Mouse (Mus musculus): ENCODE data around the gene Supt4a. TPM values are rescaled to one million over a fixed set of nuclear protein-coding genes. Genes with fewer than 3 reads are reported as not detected.

The Supt4a gene
- polyA plus RNA-seq, 1 experiment: 214 TPM

GRCm38 (mm10) chr11:87698126-87698525 is 39.2 kb upstream of the Supt4a start:
- Histone ChIP-seq H3K36me3 (ENCODE audit: control insufficient read depth, insufficient read depth) (no peaks in the 10 kb centered on the region), H3K79me3 (ENCODE audit: low read depth) (no peaks in the 10 kb centered on the region), H3K4me3 (ENCODE audit: insufficient read depth, poor library complexity, severe bottlenecking) (no peak overlapping the region), H3ac (ENCODE audit: control insufficient read depth, insufficient read length, low read depth) (no peak overlapping the region), H3K27me3 (ENCODE audit: control insufficient read depth, insufficient read depth, insufficient read length) (peaks cover 47% of the 10 kb centered on the region), H3K79me2 (ENCODE audit: control insufficient read depth, insufficient read depth) (no peaks in the 10 kb centered on the region)
- no peak for TF ChIP-seq USF1 (IDR thresholded peaks at IDR 0.05; ENCODE audit: low read depth)
- TF ChIP-seq MAX (IDR thresholded peaks at IDR 0.05): no peak
- TF ChIP-seq FOSL1 (IDR thresholded peaks at IDR 0.05; ENCODE audit: insufficient read depth, low read length, poor library complexity, severe bottlenecking): no peak
- TF ChIP-seq MYOG (IDR thresholded peaks at IDR 0.05; ENCODE audit: control insufficient read depth, extremely low read depth, insufficient read length): no peak
- no peak for TF ChIP-seq MYOD1 (IDR thresholded peaks at IDR 0.05; ENCODE audit: control insufficient read depth, insufficient read length, low read depth)
- no peak for TF ChIP-seq CEBPB (IDR thresholded peaks at IDR 0.05; ENCODE audit: low read depth)
- TF ChIP-seq CTCF (IDR thresholded peaks at IDR 0.05; ENCODE audit: control insufficient read depth, insufficient read depth, insufficient read length): no peak

GRCm38 (mm10) chr11:87701108-87701507 is 36.2 kb upstream of the Supt4a start:
- Histone ChIP-seq H3K36me3 (ENCODE audit: control insufficient read depth, insufficient read depth) (no peaks in the 10 kb centered on the region), H3K27me3 (ENCODE audit: control insufficient read depth, insufficient read depth, insufficient read length) (peaks cover 51% of the 10 kb centered on the region), H3K79me2 (ENCODE audit: control insufficient read depth, insufficient read depth) (no peaks in the 10 kb centered on the region), H3K4me3 (ENCODE audit: insufficient read depth, poor library complexity, severe bottlenecking) (no peak overlapping the region), H3ac (ENCODE audit: control insufficient read depth, insufficient read length, low read depth) (no peak overlapping the region), H3K79me3 (ENCODE audit: low read depth) (no peaks in the 10 kb centered on the region)
- TF ChIP-seq MYOG (IDR thresholded peaks at IDR 0.05; ENCODE audit: control insufficient read depth, extremely low read depth, insufficient read length) (no peak), CEBPB (IDR thresholded peaks at IDR 0.05; ENCODE audit: low read depth) (no peak), CTCF (IDR thresholded peaks at IDR 0.05; ENCODE audit: control insufficient read depth, insufficient read depth, insufficient read length) (no peak), FOSL1 (IDR thresholded peaks at IDR 0.05; ENCODE audit: insufficient read depth, low read length, poor library complexity, severe bottlenecking) (no peak), MAX (IDR thresholded peaks at IDR 0.05) (no peak), USF1 (IDR thresholded peaks at IDR 0.05; ENCODE audit: low read depth) (no peak), MYOD1 (IDR thresholded peaks at IDR 0.05; ENCODE audit: control insufficient read depth, insufficient read length, low read depth) (no peak)

GRCm38 (mm10) chr11:87701877-87702620 is 35.3 kb upstream of the Supt4a start:
- no peak for TF ChIP-seq MYOD1 (IDR thresholded peaks at IDR 0.05; ENCODE audit: control insufficient read depth, insufficient read length, low read depth)
- no peak for TF ChIP-seq CTCF (IDR thresholded peaks at IDR 0.05; ENCODE audit: control insufficient read depth, insufficient read depth, insufficient read length)
- no peak for TF ChIP-seq MYOG (IDR thresholded peaks at IDR 0.05; ENCODE audit: control insufficient read depth, extremely low read depth, insufficient read length)
- TF ChIP-seq FOSL1 (IDR thresholded peaks at IDR 0.05; ENCODE audit: insufficient read depth, low read length, poor library complexity, severe bottlenecking): no peak
- TF ChIP-seq USF1 (IDR thresholded peaks at IDR 0.05; ENCODE audit: low read depth): no peak
- no peak for TF ChIP-seq MAX (IDR thresholded peaks at IDR 0.05)
- no peak for TF ChIP-seq CEBPB (IDR thresholded peaks at IDR 0.05; ENCODE audit: low read depth)
- peaks cover 52% of the 10 kb centered on the region for H3K27me3 ChIP-seq (ENCODE audit: control insufficient read depth, insufficient read depth, insufficient read length)
- H3K4me3 ChIP-seq (ENCODE audit: insufficient read depth, poor library complexity, severe bottlenecking): no peak overlapping the region
- H3ac ChIP-seq (ENCODE audit: control insufficient read depth, insufficient read length, low read depth): no peak overlapping the region
- no peaks in the 10 kb centered on the region for H3K36me3 ChIP-seq (ENCODE audit: control insufficient read depth, insufficient read depth)
- no peaks in the 10 kb centered on the region for H3K79me2 ChIP-seq (ENCODE audit: control insufficient read depth, insufficient read depth)
- no peaks in the 10 kb centered on the region for H3K79me3 ChIP-seq (ENCODE audit: low read depth)

GRCm38 (mm10) chr11:87703654-87704053 is 33.7 kb upstream of the Supt4a start:
- Histone ChIP-seq H3K27me3 (ENCODE audit: control insufficient read depth, insufficient read depth, insufficient read length) (peaks cover 54% of the 10 kb centered on the region), H3K79me2 (ENCODE audit: control insufficient read depth, insufficient read depth) (no peaks in the 10 kb centered on the region), H3K4me3 (ENCODE audit: insufficient read depth, poor library complexity, severe bottlenecking) (no peak overlapping the region), H3K36me3 (ENCODE audit: control insufficient read depth, insufficient read depth) (no peaks in the 10 kb centered on the region), H3ac (ENCODE audit: control insufficient read depth, insufficient read length, low read depth) (no peak overlapping the region), H3K79me3 (ENCODE audit: low read depth) (no peaks in the 10 kb centered on the region)
- TF ChIP-seq MAX (IDR thresholded peaks at IDR 0.05): no peak
- TF ChIP-seq MYOG (IDR thresholded peaks at IDR 0.05; ENCODE audit: control insufficient read depth, extremely low read depth, insufficient read length): no peak
- no peak for TF ChIP-seq CEBPB (IDR thresholded peaks at IDR 0.05; ENCODE audit: low read depth)

- Histone ChIP-seq H3ac (ENCODE audit: control insufficient read depth, insufficient read length, low read depth) (no peak overlapping the region), H3K79me3 (ENCODE audit: low read depth) (no peaks in the 10 kb centered on the region), H3K79me2 (ENCODE audit: control insufficient read depth, insufficient read depth) (no peaks in the 10 kb centered on the region), H3K27me3 (ENCODE audit: control insufficient read depth, insufficient read depth, insufficient read length) (peaks cover 53% of the 10 kb centered on the region), H3K36me3 (ENCODE audit: control insufficient read depth, insufficient read depth) (no peaks in the 10 kb centered on the region), H3K4me3 (ENCODE audit: insufficient read depth, poor library complexity, severe bottlenecking) (no peak overlapping the region)
- TF ChIP-seq MAX (IDR thresholded peaks at IDR 0.05) (no peak), FOSL1 (IDR thresholded peaks at IDR 0.05; ENCODE audit: insufficient read depth, low read length, poor library complexity, severe bottlenecking) (no peak), MYOG (IDR thresholded peaks at IDR 0.05; ENCODE audit: control insufficient read depth, extremely low read depth, insufficient read length) (no peak)
These were observed 33.1 kb upstream of the Supt4a start for GRCm38 (mm10) chr11:87704289-87704688.

- Histone ChIP-seq H3K36me3 (ENCODE audit: control insufficient read depth, insufficient read depth) (no peaks in the 10 kb centered on the region), H3K27me3 (ENCODE audit: control insufficient read depth, insufficient read depth, insufficient read length) (peaks cover 59% of the 10 kb centered on the region), H3K79me3 (ENCODE audit: low read depth) (no peaks in the 10 kb centered on the region), H3ac (ENCODE audit: control insufficient read depth, insufficient read length, low read depth) (no peak overlapping the region), H3K4me3 (ENCODE audit: insufficient read depth, poor library complexity, severe bottlenecking) (no peak overlapping the region), H3K79me2 (ENCODE audit: control insufficient read depth, insufficient read depth) (no peaks in the 10 kb centered on the region)
- no peak for TF ChIP-seq FOSL1 (IDR thresholded peaks at IDR 0.05; ENCODE audit: insufficient read depth, low read length, poor library complexity, severe bottlenecking)
- no peak for TF ChIP-seq MAX (IDR thresholded peaks at IDR 0.05)
- no peak for TF ChIP-seq CEBPB (IDR thresholded peaks at IDR 0.05; ENCODE audit: low read depth)
- TF ChIP-seq MYOG (IDR thresholded peaks at IDR 0.05; ENCODE audit: control insufficient read depth, extremely low read depth, insufficient read length): no peak
- no peak for TF ChIP-seq CTCF (IDR thresholded peaks at IDR 0.05; ENCODE audit: control insufficient read depth, insufficient read depth, insufficient read length)
- TF ChIP-seq MYOD1 (IDR thresholded peaks at IDR 0.05; ENCODE audit: control insufficient read depth, insufficient read length, low read depth): no peak
- no peak for TF ChIP-seq USF1 (IDR thresholded peaks at IDR 0.05; ENCODE audit: low read depth)
These were observed 29.8 kb upstream of the Supt4a start for GRCm38 (mm10) chr11:87707570-87707969.
